Mouse (Mus musculus) CH12.LX (cell line): ENCODE measurements at regions not wholly inside any gene's neighbourhood (a gene's known extent, or its start where the extent isn't known, plus 50 kb on each side); places are given as distances from the start of the nearest gene placed in this dataset.

ENCODE experiments used
- DNase-seq: peaks from one replicate; pipeline ENCODE4 v3.0.0-alpha.2; 2013; ENCODE audit errors: extremely low read depth
- H3K27ac ChIP-seq: 2 replicates; pipeline ENCODE4 v1.5.1; 2012; ENCODE audit warnings: low read depth, mild to moderate bottlenecking, control low read depth, moderate library complexity; ENCODE audit not compliant: insufficient read depth
- H3K27me3 ChIP-seq: replicated peaks from 2 replicates; pipeline ENCODE3; 2012; ENCODE audit warnings: inconsistent platforms
- H3K36me3 ChIP-seq, 2 experiments: replicated peaks in 1 of 2; 2 replicates each; pipeline versions ENCODE3 to v1.6.1; 2012; ENCODE audit warnings: inconsistent platforms in 1 of 2, low read length in 1 of 2, mild to moderate bottlenecking in 1 of 2, mixed read lengths in 1 of 2, moderate library complexity in 1 of 2; ENCODE audit not compliant: control insufficient read depth in 1 of 2, insufficient read depth in 1 of 2
- H3K4me1 ChIP-seq, 2 experiments: 2 replicates each; pipeline ENCODE4 v1.6.1; 2012; ENCODE audit warnings: inconsistent platforms in 1 of 2, moderate library complexity in 1 of 2; ENCODE audit not compliant: insufficient read depth in 2 of 2, control insufficient read depth in 1 of 2
- H3K4me2 ChIP-seq: 2 replicates; pipeline ENCODE4 v1.6.1; 2012; ENCODE audit warnings: low read depth, mild to moderate bottlenecking, control low read depth; ENCODE audit not compliant: poor library complexity, insufficient read depth, severe bottlenecking
- H3K4me3 ChIP-seq, 3 experiments: fragments of 150-350 bp in 1 of 3; sonication (generic) in 1 of 3; replicated peaks in 1 of 3; 2 replicates each; pipeline versions ENCODE3 to v1.5.1; 2011 to 2012; ENCODE audit warnings: low read depth in 2 of 3, low read length in 2 of 3, mild to moderate bottlenecking in 2 of 3, moderate library complexity in 2 of 3, control low read depth in 1 of 3, improper control_type of control experiment in 1 of 3, inconsistent platforms in 1 of 3, mixed read lengths in 1 of 3; ENCODE audit not compliant: poor library complexity in 1 of 3
- H3K79me2 ChIP-seq: replicated peaks from 2 replicates; pipeline ENCODE4 v1.6.1; 2012; ENCODE audit warnings: mild to moderate bottlenecking, moderate library complexity; ENCODE audit not compliant: control insufficient read depth, poor library complexity, insufficient read depth, severe bottlenecking; ENCODE audit errors: extremely low read depth
- H3K9ac ChIP-seq: 2 replicates; pipeline ENCODE4 v1.6.1; 2012; ENCODE audit warnings: low read depth, mild to moderate bottlenecking, control low read depth, moderate library complexity; ENCODE audit not compliant: insufficient read depth
- H3K9me3 ChIP-seq: replicated peaks from 2 replicates; pipeline ENCODE3; 2012; ENCODE audit warnings: low read length, inconsistent platforms, mixed read lengths
- BHLHE40 ChIP-seq: IDR thresholded peaks from 2 replicates; pipeline ENCODE4 v1.6.1; 2011; ENCODE audit warnings: mild to moderate bottlenecking, low read depth, low read length, improper control_type of control experiment
- ETS1 ChIP-seq: conservative IDR thresholded peaks from 2 replicates; pipeline ENCODE4 v1.6.1; 2012; ENCODE audit warnings: low read depth, mild to moderate bottlenecking, inconsistent platforms, low read length, improper control_type of control experiment, moderate library complexity
- HCFC1 ChIP-seq: IDR thresholded peaks from 2 replicates; pipeline ENCODE4 v1.6.1; 2012; ENCODE audit warnings: low read depth, mild to moderate bottlenecking, inconsistent platforms, low read length, improper control_type of control experiment
- IRF4 ChIP-seq: IDR thresholded peaks from 2 replicates; pipeline ENCODE4 v1.6.1; 2014; ENCODE audit warnings: low read depth, mild to moderate bottlenecking, inconsistent platforms, low read length, improper control_type of control experiment
- KAT2A ChIP-seq: IDR thresholded peaks from 2 replicates; pipeline ENCODE4 v1.6.1; 2012; ENCODE audit warnings: low read length, improper control_type of control experiment, inconsistent platforms; ENCODE audit not compliant: insufficient replicate concordance
- MEF2A ChIP-seq: IDR thresholded peaks from 2 replicates; pipeline ENCODE4 v1.6.1; 2014; ENCODE audit warnings: low read depth, mild to moderate bottlenecking, inconsistent platforms, low read length, improper control_type of control experiment, borderline replicate concordance
- MXI1 ChIP-seq: IDR thresholded peaks from 2 replicates; pipeline ENCODE4 v1.6.1; 2011; ENCODE audit warnings: mild to moderate bottlenecking, low read depth, low read length, improper control_type of control experiment
- NELFE ChIP-seq: IDR thresholded peaks from 2 replicates; pipeline ENCODE4 v1.6.1; 2011; ENCODE audit warnings: low read depth, low read length, improper control_type of control experiment
- NRF1 ChIP-seq: IDR thresholded peaks from 2 replicates; pipeline ENCODE4 v1.6.1; 2014; ENCODE audit warnings: low read depth, mild to moderate bottlenecking, inconsistent platforms, low read length, improper control_type of control experiment, moderate library complexity
- PAX5 ChIP-seq: IDR thresholded peaks from 2 replicates; pipeline ENCODE4 v1.6.1; 2012; ENCODE audit warnings: low read length, inconsistent platforms, mixed read lengths
- POLR2A ChIP-seq: IDR thresholded peaks from 2 replicates; pipeline ENCODE4 v1.6.1; 2011; ENCODE audit warnings: low read depth, mild to moderate bottlenecking, improper control_type of control experiment, low read length
- RAD21 ChIP-seq: IDR thresholded peaks from 2 replicates; pipeline ENCODE4 v1.6.1; 2011; ENCODE audit warnings: low read depth, mild to moderate bottlenecking, low read length, improper control_type of control experiment, moderate library complexity
- RCOR1 ChIP-seq: conservative IDR thresholded peaks from 2 replicates; pipeline ENCODE4 v1.6.1; 2012; ENCODE audit warnings: low read depth, mild to moderate bottlenecking, inconsistent platforms, low read length, improper control_type of control experiment
- SIN3A ChIP-seq: IDR thresholded peaks from 2 replicates; pipeline ENCODE4 v1.6.1; 2012; ENCODE audit warnings: low read length, improper control_type of control experiment, inconsistent platforms
- SMC3 ChIP-seq: IDR thresholded peaks from 2 replicates; pipeline ENCODE4 v1.6.1; 2011; ENCODE audit warnings: low read depth, low read length, improper control_type of control experiment
- USF1 ChIP-seq: IDR thresholded peaks from 2 replicates; pipeline ENCODE4 v1.6.1; 2014; ENCODE audit warnings: low read depth, mild to moderate bottlenecking, inconsistent platforms, low read length, improper control_type of control experiment
- ZC3H11A ChIP-seq: IDR thresholded peaks from 2 replicates; pipeline ENCODE4 v1.6.1; 2012; ENCODE audit warnings: low read depth, mild to moderate bottlenecking, inconsistent platforms, low read length, improper control_type of control experiment
- ZNF384 ChIP-seq: IDR thresholded peaks from 2 replicates; pipeline ENCODE4 v1.6.1; 2012; ENCODE audit warnings: low read depth, low read length, improper control_type of control experiment, inconsistent platforms
- dilution Hi-C: fragments of 300-500 bp; cut with MboI; formaldehyde crosslinking; loops from 2 replicates; pipeline ENCODE4 v1.14.3; 2020; ENCODE audit warnings: low sequenced_read_pairs; ENCODE audit not compliant: extremely low pct_unique_long_range_greater_than_20kb, extremely low pct_ligation_motif_present
- in situ Hi-C: fragments of 300-500 bp; cut with MboI; formaldehyde crosslinking; loops from 3 replicates; pipeline ENCODE4 v1.14.3; 2019; ENCODE audit warnings: low sequenced_read_pairs, low pct_ligation_motif_present, low pct_unique_long_range_greater_than_20kb, mixed read lengths

- no peaks in the 10 kb centered on the region for H3K27me3 ChIP-seq
- no peaks in the 10 kb centered on the region for H3K36me3 ChIP-seq
- TF ChIP-seq NRF1 (no peak), RCOR1 (no peak), HCFC1 (no peak), PAX5 (no peak)
- H3K4me2 ChIP-seq = no peak overlapping the region
- no peaks in the 10 kb centered on the region for H3K9me3 ChIP-seq
- in situ Hi-C loops = no loop called here
- no peaks in the 10 kb centered on the region for H3K79me2 ChIP-seq
- DNase-seq = no peak
- no peak overlapping the region for H3K4me3 ChIP-seq
- H3K4me1 ChIP-seq = no peaks in the 10 kb centered on the region
- dilution Hi-C loops = no loop called here
- H3K9ac ChIP-seq = no peak overlapping the region
- no peak overlapping the region for H3K27ac ChIP-seq
Measured at GRCm38 (mm10) chrX:21558318-21558717, 74.0 kb downstream of the Agtr2 start.

GRCm38 (mm10) chrX:21566669-21567068 is 82.3 kb downstream of the Agtr2 start:
- no peaks in the 10 kb centered on the region for H3K9me3 ChIP-seq
- no peak for DNase-seq
- dilution Hi-C loops = no loop called here
- no peak overlapping the region for H3K27ac ChIP-seq
- no peak overlapping the region for H3K4me3 ChIP-seq
- H3K27me3 ChIP-seq = no peaks in the 10 kb centered on the region
- in situ Hi-C loops = no loop called here
- TF ChIP-seq BHLHE40 = no peak
- no peak for TF ChIP-seq RAD21
- TF ChIP-seq KAT2A = no peak
- TF ChIP-seq ZC3H11A = no peak
- no peak for TF ChIP-seq USF1
- TF ChIP-seq POLR2A = no peak
- no peak for TF ChIP-seq ETS1
- TF ChIP-seq SIN3A = no peak
- no peak for TF ChIP-seq SMC3
- TF ChIP-seq ZNF384 = no peak
- no peak for TF ChIP-seq NRF1
- no peak for TF ChIP-seq IRF4
- no peak for TF ChIP-seq NELFE
- TF ChIP-seq MXI1 = no peak
- H3K79me2 ChIP-seq = no peaks in the 10 kb centered on the region
- H3K36me3 ChIP-seq = no peaks in the 10 kb centered on the region
- 0 out of 4 replicates have a peak, but pooled peaks cover 0 to 3% of the 10 kb centered on the region in 2 experiments for H3K4me1 ChIP-seq
- H3K4me2 ChIP-seq = no peak overlapping the region
- no peak overlapping the region for H3K9ac ChIP-seq

GRCm38 (mm10) chrX:21567530-21567929 is 83.2 kb downstream of the Agtr2 start:
- dilution Hi-C loops (no loop called here), in situ Hi-C loops (no loop called here)
- H3K9ac ChIP-seq = no peak overlapping the region
- no peak overlapping the region for H3K4me3 ChIP-seq
- no peak overlapping the region for H3K4me2 ChIP-seq
- TF ChIP-seq MEF2A = no peak
- peak; percentile 36; the same call in 1 of the 2 replicates for TF ChIP-seq BHLHE40
- H3K27me3 ChIP-seq = no peaks in the 10 kb centered on the region
- H3K36me3 ChIP-seq = no peaks in the 10 kb centered on the region
- H3K27ac ChIP-seq = no peak overlapping the region
- no peaks in the 10 kb centered on the region for H3K79me2 ChIP-seq
- H3K9me3 ChIP-seq = no peaks in the 10 kb centered on the region
- no peak for DNase-seq
- H3K4me1 ChIP-seq = 0 out of 4 replicates have a peak, but pooled peaks cover 0 to 3% of the 10 kb centered on the region in 2 experiments
